Mouse (Mus musculus) liver, postnatal 0 days (tissue): ENCODE data around the gene Mtcl1. TPM values are rescaled to one million over a fixed set of nuclear protein-coding genes. Genes with fewer than 3 reads are reported as not detected.

Source experiments
- ATAC-seq: fragments of 200-750 bp; cut with Nextera tagmentation; 2 replicates; pipeline ENCODE4 v1.8.0; 2017; ENCODE audit warnings: mild to moderate bottlenecking, moderate library complexity
- DNase-seq: peaks from one replicate; pipeline ENCODE4 v3.0.0-alpha.2; 2016
- H3K27ac ChIP-seq: fragments of 300-500 bp; sonication (generic); 2 replicates; pipeline ENCODE4 v1.5.1; 2014; ENCODE audit warnings: antibody characterized with exemption, moderate library complexity, mild to moderate bottlenecking, low read depth
- H3K27me3 ChIP-seq: fragments of 300-500 bp; sonication (generic); 2 replicates; pipeline ENCODE4 v1.6.1; 2014; ENCODE audit warnings: low read length, control low read depth, mixed read lengths; ENCODE audit not compliant: insufficient read depth
- H3K36me3 ChIP-seq: fragments of 300-500 bp; sonication (generic); replicated peaks from 2 replicates; pipeline ENCODE4 v1.6.1; 2014; ENCODE audit warnings: mild to moderate bottlenecking, control low read depth, low read length, moderate library complexity, mixed read lengths; ENCODE audit not compliant: insufficient read depth
- H3K4me1 ChIP-seq: fragments of 300-500 bp; sonication (generic); 2 replicates; pipeline ENCODE4 v1.6.1; 2014; ENCODE audit warnings: antibody characterized with exemption, mild to moderate bottlenecking, control low read depth; ENCODE audit not compliant: insufficient read depth
- H3K4me2 ChIP-seq: fragments of 300-500 bp; sonication (generic); 2 replicates; pipeline ENCODE4 v1.6.1; 2014; ENCODE audit warnings: low read depth, mild to moderate bottlenecking, low read length, moderate library complexity, mixed read lengths
- H3K4me3 ChIP-seq: fragments of 300-500 bp; sonication (generic); 2 replicates; pipeline ENCODE4 v1.5.1; 2014; ENCODE audit warnings: low read depth, low read length
- H3K9ac ChIP-seq: fragments of 300-500 bp; sonication (generic); replicated peaks from 2 replicates; pipeline ENCODE4 v1.6.1; 2014; ENCODE audit warnings: mild to moderate bottlenecking, moderate library complexity
- H3K9me3 ChIP-seq: fragments of 300-500 bp; sonication (generic); 2 replicates; pipeline ENCODE4 v1.6.1; 2016; ENCODE audit warnings: mild to moderate bottlenecking, control low read depth, low read length, mixed read lengths
- CTCF ChIP-seq: sonication (generic); IDR thresholded peaks from 2 replicates; pipeline ENCODE4 v1.5.1; 2016; ENCODE audit warnings: antibody characterized with exemption, low read depth
- EP300 ChIP-seq: IDR thresholded peaks from 2 replicates; pipeline ENCODE4 v1.6.1; 2016; ENCODE audit warnings: antibody characterized with exemption, low read depth, mild to moderate bottlenecking
- WGBS: fragments of 180-500 bp; shearing (Covaris S2); extraction: QIAGEN DNeasy Blood & Tissue Kit; methylation state at CpG from one replicate; pipeline ENCODE4 v1.1.7; 2014; ENCODE audit not compliant: insufficient replicate concordance; 5-methylcytosine and 5-hydroxymethylcytosine counted together
- polyA plus RNA-seq: library from polyadenylated mRNA; unstranded; fragments of >200 nt; fragmentation: Nextera tagmentation; extraction: Ambion mirVana; gene quantifications from 2 replicates; pipeline ENCODE4 v1.2.1, GENCODE M21; 2015

Gene Mtcl1
- polyA plus RNA-seq, 1 experiment from 2014 or later, result 0.14 TPM

GRCm38 (mm10) chr17:66314566-66315285 is 134.8 kb downstream of the Mtcl1 start:
- Histone ChIP-seq H3K4me2 (no peak overlapping the region), H3K4me1 (no peaks in the 10 kb centered on the region)
- no peak for DNase-seq

GRCm38 (mm10) chr17:66301906-66302305 is 147.6 kb downstream of the Mtcl1 start:
- H3K9me3 ChIP-seq, result no peaks in the 10 kb centered on the region
- H3K36me3 ChIP-seq, result no peaks in the 10 kb centered on the region
- DNase-seq, result no peak
- ATAC-seq, result no peak
- no peaks in the 10 kb centered on the region for H3K27me3 ChIP-seq
- TF ChIP-seq EP300 (no peak), CTCF (no peak)
- H3K4me2 ChIP-seq, result no peak overlapping the region
- 72% methylated on average over 7 of the region's 7 CpGs for WGBS
- H3K27ac ChIP-seq, result no peak overlapping the region
- H3K4me1 ChIP-seq, result no peaks in the 10 kb centered on the region
- H3K4me3 ChIP-seq, result no peak overlapping the region
- no peak overlapping the region for H3K9ac ChIP-seq

More at GRCm38 (mm10) chr17:66314566-66315285, 134.8 kb downstream of the Mtcl1 start:
- Histone ChIP-seq H3K4me3 (no peak overlapping the region), H3K27me3 (no peaks in the 10 kb centered on the region), H3K9me3 (no peaks in the 10 kb centered on the region), H3K27ac (no peak overlapping the region), H3K36me3 (no peaks in the 10 kb centered on the region), H3K9ac (no peak overlapping the region)
- WGBS, result 56% methylated on average over 13 of the region's 13 CpGs
- no peak for ATAC-seq
- no peak for TF ChIP-seq EP300
- no peak for TF ChIP-seq CTCF

GRCm38 (mm10) chr17:66301267-66301666 is 148.3 kb downstream of the Mtcl1 start:
- Histone ChIP-seq H3K9ac (no peak overlapping the region), H3K4me2 (no peak overlapping the region), H3K9me3 (no peaks in the 10 kb centered on the region), H3K27me3 (no peaks in the 10 kb centered on the region), H3K27ac (no peak overlapping the region), H3K4me1 (no peaks in the 10 kb centered on the region), H3K4me3 (no peak overlapping the region), H3K36me3 (no peaks in the 10 kb centered on the region)
- ATAC-seq (no peak), DNase-seq (no peak)
- TF ChIP-seq EP300 (no peak), CTCF (no peak)
- WGBS, result 64% methylated on average over 4 of the region's 4 CpGs

- Histone ChIP-seq H3K4me3 (no peak overlapping the region), H3K4me1 (no peaks in the 10 kb centered on the region), H3K4me2 (no peak overlapping the region), H3K36me3 (no peaks in the 10 kb centered on the region), H3K9ac (no peak overlapping the region), H3K27me3 (no peaks in the 10 kb centered on the region), H3K27ac (no peak overlapping the region), H3K9me3 (no peaks in the 10 kb centered on the region)
- WGBS, result 82% methylated on average over 3 of the region's 3 CpGs
- ATAC-seq (no peak), DNase-seq (no peak)
- TF ChIP-seq EP300 (no peak), CTCF (no peak)
These were observed 151.8 kb downstream of the Mtcl1 start for GRCm38 (mm10) chr17:66297721-66298120.

GRCm38 (mm10) chr17:66293581-66293980 is 156.0 kb downstream of the Mtcl1 start:
- DNase-seq, result no peak
- Histone ChIP-seq H3K9ac (no peak overlapping the region), H3K27ac (no peak overlapping the region), H3K9me3 (no peaks in the 10 kb centered on the region), H3K4me1 (no peaks in the 10 kb centered on the region), H3K27me3 (no peaks in the 10 kb centered on the region), H3K36me3 (no peaks in the 10 kb centered on the region), H3K4me3 (no peak overlapping the region), H3K4me2 (no peak overlapping the region)
- 88% methylated on average over 4 of the region's 4 CpGs for WGBS
- no peak for ATAC-seq
- no peak for TF ChIP-seq CTCF
- no peak for TF ChIP-seq EP300

- ATAC-seq, result no peak
- H3K4me2 ChIP-seq, result no peak overlapping the region
These were observed 159.7 kb downstream of the Mtcl1 start for GRCm38 (mm10) chr17:66289894-66290293.

More at GRCm38 (mm10) chr17:66289894-66290293, 159.7 kb downstream of the Mtcl1 start:
- 78% methylated on average over 4 of the region's 4 CpGs for WGBS
- no peak overlapping the region for H3K4me3 ChIP-seq
- no peak overlapping the region for H3K9ac ChIP-seq
- TF ChIP-seq EP300, result no peak
- no peak for TF ChIP-seq CTCF
- no peak overlapping the region for H3K27ac ChIP-seq
- no peak for DNase-seq
- H3K9me3 ChIP-seq, result no peaks in the 10 kb centered on the region
- H3K4me1 ChIP-seq, result no peaks in the 10 kb centered on the region
- no peaks in the 10 kb centered on the region for H3K27me3 ChIP-seq
- no peaks in the 10 kb centered on the region for H3K36me3 ChIP-seq

Other genes starting within 250 kb of the Mtcl1 start
- gene Rab12, start 70.0 kb upstream of the Mtcl1 start, polyA plus RNA-seq, result 8.2 and 10.7 TPM in 2 replicates
- gene Themis3, start 144.9 kb upstream of the Mtcl1 start, polyA plus RNA-seq, result 0.04 TPM in 1 of 2 replicates, not detected in the other